Mouse (Mus musculus): ENCODE measurements around the gene Slc52a3.

Slc52a3 gene

DNA sequence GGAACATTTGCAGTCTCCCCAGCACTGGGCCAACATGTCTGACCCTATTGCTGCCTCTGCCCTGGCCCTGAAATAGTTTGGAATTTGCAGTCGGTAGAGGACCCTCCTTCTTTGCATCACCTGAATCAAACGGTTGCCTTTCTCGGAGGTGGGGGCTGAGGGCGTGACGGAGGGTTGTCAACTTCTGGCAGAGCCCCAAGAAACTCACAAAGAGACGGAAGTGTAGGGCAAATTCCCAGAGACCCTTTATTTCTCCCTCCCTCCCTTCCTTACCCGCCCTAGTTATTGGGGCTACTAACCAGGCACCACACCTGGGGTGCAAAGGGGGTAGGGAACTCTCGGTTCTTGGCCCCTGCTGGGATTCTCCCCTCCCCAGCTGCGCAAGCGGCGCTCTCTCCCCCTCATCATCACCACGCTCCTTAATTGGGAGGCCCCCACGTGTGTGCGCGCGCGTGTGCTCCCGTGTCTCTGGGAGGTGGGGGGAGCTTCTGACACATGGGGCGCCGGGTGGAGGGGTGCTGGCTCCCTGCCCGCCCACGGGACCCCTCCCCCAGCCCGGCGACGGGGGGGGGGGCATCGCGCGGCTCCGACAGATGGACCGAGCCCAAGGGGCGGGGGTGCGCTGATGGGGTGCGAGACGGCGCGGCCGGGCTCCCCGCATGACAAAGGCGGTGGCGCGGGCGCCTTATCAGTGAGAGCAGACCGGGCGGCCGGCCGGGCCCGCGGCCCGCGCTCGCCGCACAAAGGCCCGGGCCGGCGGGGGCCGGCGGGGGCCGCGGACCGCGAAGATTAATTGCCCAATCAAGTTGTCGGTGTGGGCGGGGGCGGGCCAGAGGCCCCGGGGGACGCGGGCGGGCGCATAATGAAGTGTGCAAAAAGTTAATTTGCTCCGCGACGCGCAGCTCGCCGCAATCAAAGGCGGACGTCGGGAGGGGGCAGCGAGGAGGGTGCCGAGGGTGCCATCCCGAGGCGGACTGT lies 52.0 kb downstream of the Slc52a3 start:
- no peak for DNase-seq (ENCODE audit: low read depth, low spot score)

DNA sequence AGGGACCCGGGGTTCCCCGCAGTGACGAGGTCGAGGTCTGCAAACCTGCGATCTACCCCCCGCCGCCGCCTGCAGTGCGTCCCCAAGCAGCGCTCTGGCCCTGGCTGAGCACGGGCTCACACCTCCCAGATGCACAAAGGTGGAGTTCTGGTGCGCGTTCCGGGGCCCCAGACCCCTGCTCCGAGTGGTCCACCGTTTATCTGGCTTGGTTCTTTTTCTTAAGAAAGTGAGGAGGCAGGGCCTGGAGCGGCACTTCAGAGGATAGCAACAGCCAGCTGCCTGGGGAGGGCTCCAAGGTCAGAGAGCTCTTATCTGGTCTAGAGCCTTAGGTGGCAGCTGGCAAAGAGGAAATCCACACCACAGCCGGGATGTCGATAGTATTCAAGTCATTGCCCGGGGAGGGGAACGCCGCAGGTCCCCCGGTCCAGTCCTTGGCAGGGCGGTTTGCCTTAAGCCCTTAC lies 52.7 kb downstream of the Slc52a3 start:
- no peak for DNase-seq (ENCODE audit: low read depth, low spot score)

DNA sequence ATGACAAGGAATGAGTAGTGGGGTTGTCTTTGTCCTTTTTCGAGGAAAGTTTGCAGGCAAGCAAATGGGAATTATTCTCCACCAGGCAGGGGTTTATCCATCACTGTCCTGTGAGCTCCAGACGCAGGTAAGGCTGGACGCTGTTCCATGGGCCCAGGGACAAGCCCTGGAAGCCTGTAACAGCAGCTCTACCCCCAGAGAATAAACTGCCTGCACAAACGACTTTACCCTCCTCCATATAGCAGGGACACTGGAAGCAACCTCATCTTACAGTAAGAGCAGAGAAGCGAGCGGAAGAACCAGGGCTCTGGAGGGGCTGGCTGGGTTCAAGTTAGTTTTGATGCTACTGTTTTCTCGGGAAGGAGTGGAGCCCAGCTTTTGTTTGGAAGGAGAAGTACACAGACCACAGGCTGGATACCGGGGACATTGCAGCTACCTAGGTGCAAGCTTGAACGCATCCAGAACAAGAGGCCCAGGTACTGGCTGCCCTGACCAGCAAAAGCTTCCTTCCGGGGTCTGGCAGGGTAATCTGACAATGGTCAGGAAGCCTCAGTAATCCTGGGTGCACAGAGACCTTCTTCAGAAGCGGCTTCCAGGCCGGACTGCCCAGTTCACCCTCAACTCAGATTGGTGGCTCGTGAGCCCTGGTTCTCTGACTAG lies 53.4 kb downstream of the Slc52a3 start:
- no peak for DNase-seq (ENCODE audit: low read depth, low spot score)

DNA sequence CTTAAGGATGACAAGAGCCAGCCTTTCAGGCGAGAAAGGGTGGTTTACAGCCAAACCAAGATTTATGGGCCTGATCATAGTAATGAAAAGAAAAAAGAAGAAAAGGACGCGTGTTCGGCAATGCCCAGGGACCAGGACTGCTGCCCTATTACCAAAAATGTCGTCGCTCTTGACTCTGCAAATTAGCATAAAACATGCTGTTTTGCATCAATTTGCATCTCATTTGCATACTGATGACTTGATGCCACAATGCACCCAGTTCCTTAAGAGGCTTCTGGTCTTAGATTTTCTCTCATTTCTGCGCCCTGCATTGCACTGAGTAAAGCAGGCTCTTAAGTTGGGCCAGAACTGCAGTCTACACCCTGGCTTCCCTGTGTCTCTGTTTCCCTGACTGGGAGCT lies 54.0 kb downstream of the Slc52a3 start:
- no peak for DNase-seq (ENCODE audit: low read depth, low spot score)

DNA sequence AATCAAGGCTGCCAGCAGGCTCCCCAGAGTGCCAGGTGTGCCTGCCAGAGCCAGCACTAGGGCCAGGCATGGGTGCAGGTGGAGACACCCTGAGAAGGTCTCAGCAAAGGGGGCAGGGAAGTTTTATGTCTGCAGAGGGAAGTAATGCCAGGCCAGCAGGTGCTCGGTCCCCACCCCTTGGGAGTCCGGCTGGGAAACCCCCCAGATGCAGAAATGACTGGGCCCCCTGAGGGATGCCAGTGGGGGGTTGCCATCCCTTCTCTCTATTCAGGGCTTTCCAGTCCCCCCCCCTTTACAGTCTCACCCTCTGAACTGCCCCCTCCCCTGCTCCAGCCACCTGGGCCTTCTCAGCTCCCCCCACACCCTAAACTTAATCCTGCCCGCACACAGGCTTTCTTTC lies 55.7 kb downstream of the Slc52a3 start:
- no peak for DNase-seq (ENCODE audit: low read depth, low spot score)

DNA sequence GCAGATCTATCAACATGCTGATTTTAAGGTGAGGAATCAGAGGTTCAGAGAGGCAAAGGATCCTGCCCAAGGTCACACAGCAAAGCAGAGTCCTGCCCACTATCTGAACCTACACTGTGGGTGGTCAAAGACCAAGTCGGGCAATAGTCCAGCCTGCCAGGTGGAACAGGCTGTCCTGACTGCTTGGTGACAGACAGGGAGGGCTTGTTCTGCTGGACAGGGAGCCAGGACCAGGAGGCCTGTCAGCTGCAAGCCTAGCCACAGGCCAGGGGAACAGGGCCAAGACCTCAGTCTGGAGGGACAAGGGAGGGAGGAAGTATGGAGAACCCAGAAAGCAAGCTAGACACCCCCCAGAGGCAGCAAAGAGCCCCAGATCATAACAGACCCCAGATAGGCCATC lies 59.1 kb downstream of the Slc52a3 start:
- DNase-seq (ENCODE audit: low read depth, low spot score): no peak

DNA sequence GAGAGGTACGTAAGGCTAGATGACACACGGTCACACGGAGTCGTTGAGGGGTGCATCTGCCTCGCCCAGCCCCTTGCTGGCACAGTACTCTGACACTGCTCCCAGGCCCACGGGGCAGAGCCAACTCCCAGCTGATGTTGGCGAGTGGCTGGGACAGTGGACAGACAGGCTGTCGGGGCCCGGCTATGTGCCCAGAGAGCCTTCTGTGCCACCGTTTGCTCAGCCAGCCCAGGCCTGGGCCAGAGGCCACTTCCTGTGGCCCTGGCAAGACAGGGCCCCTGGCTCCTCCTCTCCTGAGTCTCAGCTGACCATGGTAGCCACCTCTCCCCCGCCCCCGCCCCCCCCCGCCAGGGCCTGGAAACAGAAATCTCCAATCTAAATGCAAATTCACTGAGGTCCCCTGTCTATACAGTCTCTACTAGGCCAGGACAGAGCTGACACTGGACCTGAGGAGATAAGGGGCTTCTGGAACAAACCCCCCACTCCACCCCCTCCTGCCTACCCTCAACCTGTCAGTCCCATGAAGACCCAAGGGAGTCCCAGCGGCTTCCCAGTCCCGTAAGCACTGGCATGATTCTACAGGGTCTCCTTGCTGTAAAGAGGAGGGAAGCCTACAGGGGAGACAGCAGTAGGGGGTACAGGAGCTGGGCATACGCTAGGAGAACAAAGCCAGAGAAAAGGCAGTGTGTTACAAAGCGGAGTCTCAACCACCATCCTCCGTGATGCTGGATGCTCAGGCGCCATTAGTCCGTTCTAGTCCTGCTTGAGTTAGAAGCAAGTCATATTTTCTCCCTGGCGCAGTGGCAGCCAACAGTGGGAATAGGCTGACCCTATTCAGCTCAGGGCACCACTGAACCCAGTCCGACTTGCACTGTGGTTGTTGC lies 60.3 kb downstream of the Slc52a3 start:
- DNase-seq (ENCODE audit: low read depth, low spot score): no peak

DNA sequence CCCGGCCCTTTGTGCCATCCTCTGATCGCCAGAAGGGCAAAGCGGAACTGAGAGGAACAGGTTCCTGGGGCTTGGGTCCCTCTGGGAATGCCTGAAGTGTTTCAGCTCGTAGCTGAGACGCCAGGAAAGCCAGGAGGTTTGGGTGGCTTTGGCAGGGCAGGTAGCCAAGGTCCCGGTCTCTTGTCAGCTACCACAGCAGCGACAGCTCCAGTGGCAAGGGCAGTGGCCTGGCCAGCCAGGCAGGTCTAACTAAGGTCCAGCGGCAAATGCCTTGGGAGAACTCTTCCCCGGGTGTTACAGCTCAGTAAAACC lies 60.9 kb downstream of the Slc52a3 start:
- DNase-seq (ENCODE audit: low read depth, low spot score): no peak
